Mouse (Mus musculus) olfactory bulb, adult 2 months (tissue): ENCODE measurements around the gene Slc12a8.

Experiments used
- CTCF ChIP-seq: fragments of 200-500 bp; IDR thresholded peaks from 2 replicates; pipeline ENCODE4 v1.5.1; 2012; ENCODE audit warnings: low read depth, mild to moderate bottlenecking, low read length, moderate library complexity; ENCODE audit not compliant: insufficient read depth
- POLR2A ChIP-seq: fragments of 200-500 bp; IDR thresholded peaks from 2 replicates; pipeline ENCODE4 v1.6.1; 2012; ENCODE audit warnings: mild to moderate bottlenecking, low read depth, low read length, moderate library complexity; ENCODE audit not compliant: insufficient read depth

DNA sequence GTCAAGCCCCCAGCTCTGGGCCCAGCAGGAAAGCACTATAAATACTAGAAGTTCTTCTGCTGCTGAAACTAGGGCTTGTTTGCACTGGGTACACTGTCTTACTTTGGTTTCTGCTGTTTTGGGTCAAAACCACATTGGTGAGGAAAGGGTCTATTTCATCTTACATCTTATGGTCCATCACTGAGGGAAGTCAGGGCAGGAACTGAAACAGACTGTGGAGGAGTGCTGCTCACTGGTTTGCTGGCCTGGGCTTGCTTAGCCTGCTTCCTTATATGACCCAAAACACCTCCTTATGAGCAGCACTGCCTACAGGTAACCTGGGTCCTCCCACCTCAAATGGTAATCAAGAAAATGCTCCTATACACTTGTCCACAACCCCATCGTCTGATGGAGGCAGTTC lies 176.4 kb downstream of the Slc12a8 start:
- TF ChIP-seq POLR2A (no peak), CTCF (no peak)
